Mouse (Mus musculus): ENCODE measurements at regions not wholly inside any gene's neighbourhood (a gene's known extent, or its start where the extent isn't known, plus 50 kb on each side); places are given as distances from the start of the nearest gene placed in this dataset.

DNA sequence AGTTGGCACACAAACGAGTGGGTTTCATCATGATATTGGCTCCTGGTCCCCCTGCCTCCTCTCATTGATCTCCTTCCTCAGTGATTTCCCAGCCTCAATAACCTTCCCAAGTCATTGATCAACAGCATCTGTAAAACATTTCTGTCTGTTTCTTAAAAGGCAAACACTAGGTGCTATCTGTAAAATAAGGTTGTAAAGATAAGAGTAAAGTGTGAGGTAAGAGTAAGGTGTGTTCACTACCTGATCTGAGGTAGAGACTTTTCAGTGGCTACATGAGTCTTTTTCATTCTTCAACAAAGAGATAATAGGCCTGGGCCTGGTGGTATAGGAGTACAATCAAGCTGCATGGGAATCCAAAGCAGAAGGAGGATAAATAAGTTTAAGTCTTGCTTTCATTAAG, 55.7 kb downstream of the Plk2 start:
- DNase-seq (ENCODE audit: low spot score) = no peak

DNA sequence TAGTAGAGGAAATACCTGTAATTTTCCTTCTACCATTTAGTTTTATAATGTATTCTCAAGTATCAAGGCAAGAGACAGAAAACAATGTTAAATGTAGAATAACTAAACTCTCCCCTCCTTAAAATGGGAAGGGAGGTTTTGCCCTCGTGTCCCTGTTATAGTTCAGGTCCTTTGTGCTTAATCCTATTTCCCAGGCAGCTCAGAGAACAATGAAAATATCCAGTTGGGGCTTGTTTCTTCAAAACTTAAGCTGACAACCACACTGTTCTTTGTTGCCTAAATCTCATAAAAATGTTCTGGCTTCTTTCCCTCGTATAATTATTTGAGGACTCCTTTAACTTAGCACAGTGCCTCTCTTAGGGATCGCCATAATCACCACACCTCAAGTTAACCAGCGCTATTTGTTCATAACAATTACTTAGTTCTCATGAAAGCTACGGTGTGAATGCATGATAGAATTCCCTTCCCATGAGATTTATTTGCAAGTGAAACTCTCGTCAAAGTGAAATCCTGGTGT, 57.2 kb downstream of the Plk2 start:
- no peak for DNase-seq (ENCODE audit: low spot score)

DNA sequence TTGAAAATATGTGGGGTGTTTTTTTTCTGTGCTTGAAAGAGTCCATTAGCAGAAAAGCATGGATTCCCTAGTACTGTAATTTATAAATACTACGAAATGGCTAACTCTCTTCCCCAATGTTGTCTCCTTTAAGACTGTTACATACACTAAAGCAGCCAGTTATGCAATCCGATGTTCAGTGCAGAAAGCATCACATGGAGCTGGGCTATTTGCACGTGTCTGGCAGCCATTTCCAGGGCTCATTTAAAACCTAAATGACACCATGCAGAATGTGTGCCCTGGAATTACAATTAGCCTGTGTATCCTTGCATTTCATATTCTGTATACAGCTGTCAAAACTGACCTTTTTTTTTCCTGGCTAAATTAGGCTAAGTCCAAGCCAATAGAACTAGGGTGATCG, 60.2 kb downstream of the Plk2 start:
- no peak for DNase-seq (ENCODE audit: low spot score)

DNA sequence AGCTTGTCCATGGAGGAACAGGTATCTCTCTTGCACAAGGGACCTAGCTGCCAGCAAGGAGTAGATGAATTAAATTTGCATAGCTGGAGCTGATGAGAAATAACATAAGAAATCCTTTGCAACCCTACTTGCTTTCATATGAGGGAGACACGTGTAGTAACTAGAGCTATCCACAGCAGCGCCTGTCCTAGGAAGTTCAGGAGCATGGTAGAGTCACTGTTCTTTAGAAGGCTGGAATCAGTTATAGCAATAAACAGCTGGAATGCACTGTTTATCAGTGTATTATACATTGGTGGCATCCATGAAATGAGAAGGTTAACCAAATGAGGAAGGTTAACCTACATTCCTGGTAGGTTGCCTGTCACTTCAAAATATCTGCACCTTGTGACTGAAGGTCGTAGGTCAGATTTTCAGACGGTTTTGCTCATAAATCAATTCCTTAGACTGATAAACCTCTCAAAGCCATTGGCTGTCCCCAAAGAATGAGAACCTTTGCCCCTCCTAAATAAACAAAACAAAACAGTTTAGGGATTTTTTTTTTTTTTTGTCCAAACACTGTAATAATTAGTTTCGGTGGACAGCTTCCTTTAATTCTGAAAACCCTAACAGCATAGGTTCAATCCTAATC, 60.8 kb downstream of the Plk2 start:
- no peak for DNase-seq (ENCODE audit: low spot score)

DNA sequence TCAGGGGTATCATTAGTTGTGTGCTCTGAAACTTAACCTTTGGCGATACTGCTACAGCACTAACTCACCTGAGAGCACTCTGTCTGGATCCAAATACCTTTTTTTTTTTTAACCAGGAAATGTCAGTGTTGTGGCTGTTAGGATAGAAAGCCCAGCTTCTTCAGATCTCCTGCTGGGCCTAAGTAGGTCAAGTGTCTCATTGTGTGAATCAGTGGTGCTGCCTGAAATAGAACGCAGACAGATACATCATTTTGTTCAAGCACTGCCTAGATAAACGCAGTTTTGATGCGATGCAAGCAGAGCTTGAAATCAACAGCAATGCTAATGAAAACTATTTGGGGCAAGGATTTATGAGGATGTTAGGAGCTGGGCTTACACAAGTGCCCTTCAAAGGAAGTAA, 63.9 kb downstream of the Plk2 start:
- DNase-seq (ENCODE audit: low spot score) = no peak

DNA sequence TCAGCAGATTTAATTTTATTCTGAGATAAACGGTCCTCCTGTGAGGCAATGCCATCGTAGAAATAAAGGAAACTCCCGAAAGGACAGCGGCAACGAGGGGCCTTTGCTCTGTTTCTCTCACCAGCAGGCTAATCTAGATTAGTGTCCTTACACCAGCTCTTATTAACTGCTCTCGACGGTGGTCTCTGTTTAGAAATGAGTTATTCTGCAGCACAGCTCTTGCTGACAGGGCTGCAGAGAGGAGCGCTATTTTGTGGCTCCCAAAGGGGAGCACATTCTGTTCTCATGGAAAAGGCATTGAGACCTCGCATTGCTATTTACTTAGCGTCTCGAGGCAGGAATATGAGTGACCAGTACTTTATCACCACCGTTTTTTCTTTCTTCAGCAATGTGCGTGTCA, 66.7 kb downstream of the Plk2 start:
- no peak for DNase-seq (ENCODE audit: low spot score)

DNA sequence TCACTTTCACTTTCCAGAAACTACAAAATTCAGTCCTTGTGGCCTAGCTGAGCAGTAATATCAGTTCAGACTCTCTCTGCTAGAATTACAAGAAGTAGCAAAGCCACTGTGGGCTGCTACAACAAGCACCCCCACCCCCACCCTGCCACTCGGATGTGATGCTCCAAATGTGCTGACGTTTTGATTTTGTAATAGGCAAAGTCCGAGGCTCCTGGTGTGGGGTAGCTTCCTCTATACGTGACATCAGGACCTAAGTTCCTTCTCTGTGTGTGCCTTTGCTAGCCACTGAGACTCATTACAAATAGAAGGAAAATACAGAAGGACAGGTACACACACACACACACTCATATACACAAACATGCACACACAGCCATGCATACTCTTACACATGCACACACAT, 76.7 kb downstream of the Plk2 start:
- DNase-seq (ENCODE audit: low spot score) = no peak

DNA sequence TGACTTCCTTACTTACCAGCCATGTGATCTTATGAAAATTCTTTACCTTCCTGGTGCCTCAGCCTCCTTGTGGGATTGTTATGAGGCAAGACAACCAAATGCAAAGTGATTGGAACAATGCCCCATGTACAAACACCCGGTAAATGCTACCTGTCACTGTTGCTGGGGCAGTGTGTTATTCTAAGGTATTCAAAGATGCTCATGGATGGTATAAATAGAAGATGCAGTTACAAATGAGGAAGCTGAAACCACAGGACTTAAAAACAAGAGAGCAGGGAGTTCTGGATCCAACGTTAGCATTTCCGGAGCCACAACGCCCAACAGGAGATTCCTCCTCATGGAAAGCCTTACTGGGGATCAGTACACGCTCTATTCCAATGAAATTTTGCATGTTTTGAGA, 82.9 kb downstream of the Plk2 start:
- no peak for DNase-seq (ENCODE audit: low spot score)

DNA sequence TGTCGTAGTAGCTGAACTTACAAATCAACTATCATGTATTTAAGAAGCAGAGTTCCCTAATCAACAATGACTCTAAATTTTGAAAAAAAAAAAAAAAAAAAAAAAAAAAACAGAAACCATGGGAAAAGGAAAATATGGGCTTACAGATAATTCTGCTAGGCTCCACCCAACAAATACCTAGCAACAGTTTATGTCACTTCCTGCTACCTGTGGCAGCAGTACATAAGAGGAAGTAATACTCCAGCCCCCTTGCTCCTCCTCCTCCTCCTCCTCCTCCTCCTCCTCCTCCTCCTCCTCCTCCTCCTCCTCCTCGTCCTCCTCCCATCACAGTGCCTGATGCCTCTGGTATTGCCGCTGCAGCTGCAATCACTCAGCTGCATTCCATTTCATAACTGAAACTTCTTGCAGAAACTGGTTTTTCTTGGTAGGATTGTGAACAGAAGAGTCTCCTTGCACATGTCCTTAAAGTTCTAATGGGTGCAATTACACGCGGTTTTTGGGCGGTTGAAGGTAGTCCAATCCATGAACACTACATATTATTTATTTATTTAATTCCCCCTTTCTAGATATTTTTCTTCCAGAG, 89.6 kb downstream of the Plk2 start:
- no peak for DNase-seq (ENCODE audit: low spot score)

DNA sequence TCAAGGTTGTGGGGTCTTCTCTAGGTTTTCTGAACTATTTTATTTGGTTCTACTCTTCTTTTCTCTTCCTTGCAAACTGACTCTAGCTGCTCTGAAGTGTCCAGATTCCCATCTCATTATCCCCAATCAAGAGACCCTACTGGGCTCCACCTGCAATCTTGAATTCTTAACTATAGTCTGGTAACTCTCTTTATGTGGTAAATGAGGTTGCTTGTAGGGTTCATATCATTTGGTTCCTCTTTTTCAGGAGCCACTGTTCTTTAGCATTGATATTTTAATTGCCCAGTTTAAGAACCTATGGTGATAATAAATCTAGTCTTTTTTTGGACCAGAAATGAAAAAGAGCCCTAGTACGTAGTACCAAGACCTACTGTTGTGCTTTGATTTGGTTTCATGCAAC, 90.7 kb downstream of the Plk2 start:
- no peak for DNase-seq (ENCODE audit: low spot score)

DNA sequence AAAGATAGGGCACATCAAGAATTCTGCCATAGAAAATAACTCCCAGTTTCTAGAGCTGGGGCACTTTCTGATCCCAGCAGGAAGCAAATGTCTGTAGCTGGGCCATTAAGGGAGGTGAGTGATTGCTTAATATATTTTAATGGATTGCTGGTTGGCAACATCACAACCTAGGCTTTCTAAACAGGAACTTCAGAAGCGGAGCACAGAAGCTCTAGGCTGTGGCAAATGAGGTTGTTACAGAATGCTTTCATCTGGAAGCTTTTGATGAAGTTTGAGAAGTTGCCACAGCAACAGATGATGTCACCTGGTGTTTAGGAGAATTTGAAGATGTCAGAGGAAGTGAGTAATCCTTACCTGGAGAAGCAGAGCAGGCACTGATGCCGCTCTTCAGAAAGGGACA, 95.3 kb downstream of the Plk2 start:
- DNase-seq (ENCODE audit: low spot score) = no peak

DNA sequence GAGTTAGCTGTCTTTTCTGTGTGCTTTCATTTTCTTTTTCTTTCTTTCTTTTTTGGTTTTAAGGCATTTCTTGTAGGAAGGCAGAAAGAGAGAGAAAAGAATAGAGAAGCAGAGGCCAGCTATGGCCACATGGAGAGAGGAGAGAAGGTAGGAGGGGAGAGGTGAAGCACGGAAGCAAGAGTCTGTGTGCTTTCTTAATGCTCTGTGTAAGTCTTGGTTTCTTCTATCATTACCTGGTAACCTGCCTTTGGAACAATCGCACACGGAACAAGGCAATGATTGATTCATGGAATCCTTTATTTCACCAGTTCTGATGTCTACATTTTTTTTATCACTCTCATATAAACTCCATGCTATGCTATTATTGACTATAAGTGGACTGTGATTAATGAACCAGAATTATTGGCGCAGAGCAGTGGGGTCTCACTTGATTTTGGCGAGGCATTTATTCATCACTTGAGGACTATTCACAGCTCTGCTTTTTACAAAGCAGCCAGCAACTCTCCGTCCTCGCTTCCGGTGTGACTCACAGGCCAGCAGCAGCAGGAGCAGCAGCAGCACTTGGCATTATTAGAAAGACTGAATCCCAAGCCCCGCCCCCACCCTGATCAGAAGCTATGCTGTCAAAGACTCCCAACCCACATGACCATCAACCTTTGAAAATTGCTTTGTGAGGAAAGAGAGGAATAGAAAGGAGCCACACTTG, 97.6 kb downstream of the Plk2 start:
- DNase-seq (ENCODE audit: low spot score) = no peak

DNA sequence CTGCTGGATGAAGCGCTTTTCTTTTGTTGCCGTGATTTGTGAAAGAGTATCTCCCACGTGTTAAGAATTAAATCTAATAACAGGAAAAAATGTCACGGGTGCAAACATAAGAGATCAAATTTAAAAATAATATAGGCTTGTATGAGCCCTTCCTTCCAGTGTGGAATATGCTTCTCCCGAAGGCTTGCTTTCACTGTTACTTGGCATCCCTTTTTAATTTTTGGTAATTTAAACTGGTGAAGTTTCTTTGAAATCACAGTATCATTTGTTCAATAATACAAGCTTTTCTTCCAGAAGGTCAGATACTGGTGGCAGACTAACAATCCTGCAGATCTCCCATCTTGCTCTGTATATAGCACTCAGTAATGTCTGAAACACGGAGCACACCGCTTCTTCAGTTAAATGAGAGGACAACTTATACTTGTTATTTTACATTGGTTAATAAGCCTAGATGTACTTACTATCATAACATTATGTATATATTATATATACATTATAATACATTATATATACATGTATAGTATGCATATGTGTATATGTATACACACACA, 98.2 kb downstream of the Plk2 start:
- no peak for DNase-seq (ENCODE audit: low spot score)

DNA sequence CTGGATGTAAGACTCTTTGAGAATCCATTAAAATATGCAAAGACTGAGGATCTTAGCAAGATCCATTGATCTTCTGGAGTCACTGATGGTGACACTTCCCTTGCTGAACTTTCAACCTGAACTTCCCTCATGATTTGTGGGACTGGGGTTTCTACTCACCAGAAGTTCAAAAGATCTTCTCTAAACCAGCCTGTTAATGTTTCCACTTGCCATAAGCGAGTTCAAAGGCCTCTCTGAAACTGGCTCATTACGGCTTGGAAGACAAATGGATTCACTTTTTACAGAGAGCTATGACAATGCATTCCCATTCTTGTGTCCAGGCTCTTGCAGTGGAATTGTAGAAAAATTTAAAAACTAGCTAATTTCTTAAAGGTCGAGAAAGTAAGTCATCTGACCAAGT, 102.6 kb downstream of the Plk2 start:
- DNase-seq (ENCODE audit: low spot score) = no peak

DNA sequence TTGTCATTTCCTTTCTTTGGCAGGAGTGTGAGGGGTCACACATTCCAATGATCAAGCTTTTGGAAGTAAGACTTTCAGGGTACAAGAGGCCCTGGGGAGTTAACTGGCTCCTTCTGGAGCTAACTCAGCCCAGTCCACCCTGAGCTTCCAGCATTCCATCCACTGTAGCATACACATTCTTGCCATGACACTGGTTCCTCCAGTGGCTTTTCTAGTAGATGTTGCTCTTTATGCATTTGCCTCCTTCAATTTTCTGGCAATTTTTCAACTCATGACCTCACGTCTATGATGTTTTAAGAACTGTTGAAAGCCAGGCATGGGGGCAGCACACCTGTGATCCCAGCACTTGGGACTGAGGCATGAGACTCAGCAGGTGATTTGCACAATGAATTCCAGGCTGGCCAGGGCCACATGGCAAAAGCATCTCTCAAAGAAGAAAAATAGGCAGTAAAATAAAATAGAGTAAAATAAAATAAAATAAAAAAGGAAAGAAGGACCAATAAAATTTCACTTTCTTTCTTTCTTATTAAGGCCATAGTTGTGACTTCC, 113.0 kb downstream of the Plk2 start:
- DNase-seq (ENCODE audit: low spot score) = no peak

DNA sequence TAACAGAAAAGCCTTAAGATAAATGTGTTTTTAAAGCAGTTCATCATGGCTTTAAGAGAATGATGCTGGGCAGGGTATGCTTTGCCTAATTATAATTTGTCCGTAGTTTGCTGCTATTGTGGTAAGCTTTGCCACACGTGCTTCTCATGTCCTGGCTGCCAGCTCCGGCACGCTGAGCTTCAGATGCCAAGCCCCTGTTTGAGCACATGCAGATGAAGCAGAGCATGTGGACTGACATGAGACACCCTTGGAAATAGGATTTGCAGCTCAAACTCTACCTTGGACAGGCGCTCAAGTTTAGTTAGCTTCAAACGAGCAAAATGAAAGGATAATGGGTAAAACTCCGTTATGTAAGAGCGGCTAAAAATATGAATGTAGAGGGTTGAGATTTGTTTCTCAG, 123.1 kb downstream of the Plk2 start:
- DNase-seq (ENCODE audit: low spot score) = no peak

DNA sequence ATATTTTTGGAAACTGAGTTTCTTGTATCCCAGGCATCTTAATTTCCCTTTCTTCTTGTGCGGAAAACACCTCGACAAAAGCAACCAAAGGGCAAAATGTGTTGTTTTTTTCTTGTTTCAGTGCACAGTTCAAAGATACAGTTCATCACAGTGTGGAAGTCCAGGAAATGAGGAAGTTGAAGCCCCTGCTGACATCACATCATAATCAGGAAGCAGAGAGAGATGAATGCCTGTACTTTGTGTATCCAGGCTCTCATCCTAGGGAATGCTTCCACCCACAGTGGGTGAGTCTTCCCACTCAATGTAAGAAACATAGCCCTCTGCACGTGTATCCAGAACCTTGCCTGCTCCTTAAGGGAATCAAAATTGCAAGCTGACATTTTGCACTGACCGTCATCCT, 128.1 kb downstream of the Plk2 start:
- DNase-seq (ENCODE audit: low spot score) = no peak

DNA sequence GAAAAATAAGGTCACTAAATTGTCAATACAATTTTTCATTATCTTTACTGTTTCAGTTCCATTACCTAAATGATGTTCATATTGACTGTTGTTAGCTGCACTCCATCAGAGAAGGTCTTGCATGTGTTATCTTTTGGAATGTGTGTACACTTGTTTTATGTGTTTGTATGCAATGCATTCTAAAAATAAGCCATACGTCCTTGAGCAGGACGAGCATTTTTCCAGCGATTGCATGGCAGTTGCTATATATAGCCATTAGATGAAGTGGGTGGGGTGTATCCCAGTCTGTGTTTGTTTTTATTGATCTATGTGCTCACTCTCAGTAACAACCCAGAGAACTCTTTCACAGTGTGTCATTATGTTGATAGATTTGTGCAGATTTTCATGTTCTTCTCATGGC, 132.8 kb downstream of the Plk2 start:
- DNase-seq (ENCODE audit: low spot score) = no peak

DNA sequence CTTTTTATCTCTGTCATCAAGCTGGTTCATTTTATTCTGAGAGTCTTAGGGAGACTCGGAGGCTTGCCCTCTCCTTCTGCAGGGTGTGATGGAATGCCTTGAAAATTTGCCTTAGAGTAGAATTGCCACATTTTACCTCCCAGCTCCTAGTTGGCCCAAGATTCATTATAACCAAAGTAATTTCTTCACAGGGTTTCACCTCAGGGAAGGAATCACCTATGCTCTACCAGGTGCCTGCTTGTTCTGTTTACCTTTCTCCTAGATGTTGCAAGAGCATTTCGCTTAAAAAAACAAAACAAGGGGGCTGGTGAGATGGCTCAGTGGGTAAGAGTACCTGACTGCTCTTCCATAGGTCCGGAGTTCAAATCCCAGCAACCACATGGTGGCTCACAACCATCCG, 134.8 kb downstream of the Plk2 start:
- no peak for DNase-seq (ENCODE audit: low spot score)

DNA sequence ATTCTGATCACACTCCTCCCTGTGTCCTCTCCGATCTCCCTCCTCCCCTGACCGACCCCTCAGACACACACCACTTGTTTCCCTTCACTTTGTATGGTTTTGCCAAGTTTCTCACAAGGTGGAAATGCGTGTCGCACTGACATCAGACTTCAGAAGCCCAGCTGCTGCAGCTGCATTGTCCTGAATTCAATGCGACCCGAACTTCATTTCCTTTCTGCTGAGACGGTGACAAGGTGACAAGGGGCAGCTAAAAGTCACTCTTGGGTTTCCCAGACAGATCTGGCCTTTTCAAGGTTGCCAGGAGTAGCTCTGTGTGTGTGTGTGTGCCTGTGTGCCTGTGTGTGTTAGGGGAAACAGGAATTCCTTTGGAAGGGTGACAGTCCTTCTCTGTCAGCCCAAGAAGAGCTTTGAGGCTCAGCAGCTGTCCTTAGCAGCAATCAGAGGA, 139.5 kb downstream of the Plk2 start:
- DNase-seq (ENCODE audit: low spot score) = no peak

DNA sequence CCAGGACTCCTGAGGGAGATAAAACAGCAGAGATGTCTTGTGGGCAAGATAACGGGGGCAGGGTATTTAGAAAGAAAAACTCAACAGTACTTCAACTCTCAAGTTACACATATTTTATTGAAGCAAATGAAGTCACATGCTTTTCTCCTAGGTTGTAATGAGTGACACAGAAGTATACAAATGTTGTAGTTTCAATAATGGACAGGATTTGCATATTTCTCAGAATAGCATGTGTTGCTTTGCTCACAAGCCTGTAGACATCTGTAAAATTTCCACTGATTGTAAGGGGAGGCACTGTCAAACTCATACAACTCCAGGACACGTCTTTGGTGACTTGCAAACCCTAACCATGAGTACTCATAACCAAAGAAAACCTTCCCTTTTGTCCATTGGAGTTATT, 140.9 kb downstream of the Plk2 start:
- DNase-seq (ENCODE audit: low spot score) = no peak

DNA sequence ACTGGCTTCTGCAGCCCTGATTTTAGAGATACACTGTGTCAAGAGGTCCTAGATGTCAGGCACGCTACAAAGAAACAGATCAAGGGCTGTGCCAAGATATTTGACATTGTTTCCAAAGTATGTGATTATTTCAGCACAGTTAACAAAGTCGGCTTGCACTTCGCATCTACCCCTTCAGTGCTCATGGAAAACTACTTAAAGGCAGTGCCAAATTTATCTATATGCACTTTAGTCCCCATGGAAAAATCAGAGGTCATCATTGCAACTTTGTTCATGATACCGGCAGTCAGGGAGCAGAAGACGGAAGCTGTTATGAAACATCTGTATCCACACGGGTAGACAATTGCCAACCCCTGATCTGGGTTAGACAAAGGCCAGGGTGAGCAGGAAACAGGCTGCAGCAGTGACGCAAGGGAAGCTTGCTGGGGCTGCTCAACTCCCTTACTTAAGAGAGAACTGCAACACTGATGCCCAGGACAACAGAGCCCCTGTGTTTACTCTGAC, 143.2 kb downstream of the Plk2 start:
- no peak for DNase-seq (ENCODE audit: low spot score)
